In the genomic region with DNA sequence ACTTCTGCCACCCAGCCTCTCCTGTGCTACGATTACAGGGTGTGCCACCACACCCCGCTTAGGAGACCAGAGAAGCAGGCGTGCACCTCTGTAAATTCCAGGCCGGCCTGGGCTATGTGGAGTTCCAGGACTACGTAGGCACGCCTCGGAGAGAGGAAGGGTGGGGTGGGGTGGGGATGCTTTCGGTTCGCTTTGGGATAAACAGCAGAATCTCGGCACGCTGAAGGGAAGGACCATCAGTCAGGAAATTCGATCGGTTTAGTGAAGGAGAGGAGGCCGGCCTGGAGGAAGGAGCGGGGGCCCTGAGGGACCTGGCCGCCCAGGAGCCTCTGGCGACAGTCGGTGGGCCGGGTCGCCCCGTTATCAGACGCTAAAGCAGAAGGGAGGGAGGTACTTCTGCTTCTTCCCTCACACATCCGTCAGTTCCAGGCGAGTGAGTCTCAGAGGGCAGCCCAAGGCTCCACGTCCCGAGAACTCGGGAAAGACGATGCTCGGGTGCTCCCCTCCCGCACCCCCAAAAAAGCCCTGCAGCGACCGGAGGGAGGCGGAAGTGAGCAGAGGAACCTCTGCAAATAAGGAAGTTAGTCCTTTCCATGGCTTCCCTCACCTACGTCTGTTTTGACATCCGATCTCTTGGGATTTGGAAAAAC, we compare ENCODE assay signal across 8 mouse cellular contexts. TPM values are rescaled to one million over a fixed set of nuclear protein-coding genes. Genes with fewer than 3 reads are reported as not detected.
A peak's percentile ranks its signal among the peaks of the same experiment; 100 is the strongest.
DNase-seq lines count a peak whose midpoint lies in the region; ATAC-seq and TF ChIP-seq lines count a peak whose summit lies in the region.

No protein-coding gene starts in this region.

- WGBS in heart, embryonic 13.5 days = under 1% methylated on average over 35 of the region's 35 CpGs
- WGBS in liver, embryonic 12.5 days (ENCODE audit: insufficient replicate concordance) = under 1% methylated on average over 35 of the region's 35 CpGs
- WGBS in stomach, embryonic 15.5 days = under 1% methylated on average over 35 of the region's 35 CpGs

- peak overlapping the region; percentile 94 for H3K27ac ChIP-seq in heart, embryonic 13.5 days (replicated peaks)
- peak overlapping the region; percentile 94 for H3K27ac ChIP-seq in liver, embryonic 12.5 days
- H3K27ac ChIP-seq in stomach, embryonic 15.5 days = peak overlapping the region; percentile 99

- H3K4me1 ChIP-seq in erythroblast, embryonic 14.5 days (ENCODE audit: control insufficient read depth) = peaks cover 23% of the 10 kb centered on the region
- peaks cover 7% of the 10 kb centered on the region for H3K4me1 ChIP-seq in heart, embryonic 13.5 days
- H3K4me1 ChIP-seq in liver, embryonic 12.5 days = peaks cover 9% of the 10 kb centered on the region
- peaks cover 5% of the 10 kb centered on the region; the same call in 1 of the 2 replicates for H3K4me1 ChIP-seq in stomach, embryonic 15.5 days

- peak; percentile 76 for ATAC-seq in heart, embryonic 13.5 days (ENCODE audit: extremely low read depth, insufficient number of reproducible peaks, low FRiP score, low TSS enrichment)
- peak; percentile 93 for ATAC-seq in liver, embryonic 12.5 days
- peak; percentile 93 for ATAC-seq in stomach, embryonic 15.5 days (ENCODE audit: insufficient read depth, low FRiP score, low read depth)

- H3K4me2 ChIP-seq in heart, embryonic 13.5 days = peak overlapping the region; percentile 69
- H3K4me2 ChIP-seq in liver, embryonic 12.5 days = peak overlapping the region; percentile 66
- H3K4me2 ChIP-seq in stomach, embryonic 15.5 days = peak overlapping the region; percentile 63

- no peaks in the 10 kb centered on the region for H3K27me3 ChIP-seq in erythroblast, embryonic 14.5 days (ENCODE audit: control insufficient read depth)
- H3K27me3 ChIP-seq in heart, embryonic 13.5 days (replicated peaks) = no peaks in the 10 kb centered on the region
- H3K27me3 ChIP-seq in liver, embryonic 12.5 days (replicated peaks) = no peaks in the 10 kb centered on the region
- no peaks in the 10 kb centered on the region for H3K27me3 ChIP-seq in stomach, embryonic 15.5 days (replicated peaks)

- H3K9me3 ChIP-seq in erythroblast, embryonic 14.5 days (ENCODE audit: control insufficient read depth, low read length) = no peaks in the 10 kb centered on the region
- no peaks in the 10 kb centered on the region for H3K9me3 ChIP-seq in heart, embryonic 13.5 days
- H3K9me3 ChIP-seq in liver, embryonic 12.5 days (replicated peaks) = no peaks in the 10 kb centered on the region
- no peaks in the 10 kb centered on the region for H3K9me3 ChIP-seq in stomach, embryonic 15.5 days

- peak; percentile 21; the same call in 1 of the 2 replicates for TF ChIP-seq POLR2A in brain, embryonic 14.5 days (IDR thresholded peaks at IDR 0.05; ENCODE audit: borderline replicate concordance, extremely low read depth, insufficient read depth, insufficient read length, poor library complexity, severe bottlenecking)

- TF ChIP-seq CTCF in brain, embryonic 14.5 days (IDR thresholded peaks at IDR 0.05; ENCODE audit: borderline replicate concordance, extremely low read depth, insufficient read depth, insufficient read length) = peak; percentile 62; the same call in 1 of the 2 replicates

- peak; percentile 93 for DNase-seq in CD4-positive helper T cell, adult 2 months (ENCODE audit: low read depth, low spot score)
- DNase-seq in brain, embryonic 14.5 days (ENCODE audit: low read depth) = peak; percentile 91
- peak; percentile 89 for DNase-seq in kidney, postnatal 14 days
- DNase-seq in natural killer cell, adult 2 months (ENCODE audit: low spot score in 2 of 2) = peak; percentile 83 to 88

- peak overlapping the region; percentile 85 for H3K9ac ChIP-seq in heart, embryonic 13.5 days
- peak overlapping the region; percentile 78 for H3K9ac ChIP-seq in liver, embryonic 12.5 days
- peak overlapping the region; percentile 55 for H3K9ac ChIP-seq in stomach, embryonic 15.5 days

- H3K4me3 ChIP-seq in erythroblast, embryonic 14.5 days (replicated peaks) = peak overlapping the region; percentile 77
- H3K4me3 ChIP-seq in heart, embryonic 13.5 days = peak overlapping the region; percentile 64
- H3K4me3 ChIP-seq in liver, embryonic 12.5 days = peak overlapping the region; percentile 74
- H3K4me3 ChIP-seq in stomach, embryonic 15.5 days (replicated peaks) = peak overlapping the region; percentile 76

- peaks cover 14% of the 10 kb centered on the region for H3K36me3 ChIP-seq in erythroblast, embryonic 14.5 days (ENCODE audit: control insufficient read depth)
- H3K36me3 ChIP-seq in heart, embryonic 13.5 days = peaks cover 12% of the 10 kb centered on the region
- H3K36me3 ChIP-seq in liver, embryonic 12.5 days = peaks cover 10% of the 10 kb centered on the region
- H3K36me3 ChIP-seq in stomach, embryonic 15.5 days = 0 out of 2 replicates have a peak, but pooled peaks cover 7% of the 10 kb centered on the region

RNA-seq across cellular contexts. Expression of a gene that starts 6.2 kb away (rescaled TPM):
- 222 and 249 TPM in 2 replicates for polyA plus RNA-seq in brain, embryonic 14.5 days (2012; rRNA removed)
- 1.9 and 2.3 TPM in 2 replicates for polyA plus RNA-seq in erythroblast, embryonic 14.5 days (2012)
- 453 and 467 TPM in 2 replicates for polyA plus RNA-seq in heart, embryonic 13.5 days (2015; fragmentation: Nextera tagmentation; extraction: Ambion mirVana)
- polyA plus RNA-seq in liver, embryonic 12.5 days (2016; fragmentation: Nextera tagmentation; extraction: Ambion mirVana) = 468 and 481 TPM in 2 replicates
- polyA plus RNA-seq in stomach, embryonic 15.5 days (2015; fragmentation: Nextera tagmentation; extraction: Ambion mirVana) = 521 and 644 TPM in 2 replicates

RNA-seq across cellular contexts. Expression of a gene that starts 30.6 kb away (rescaled TPM):
- 112 and 132 TPM in 2 replicates for polyA plus RNA-seq in brain, embryonic 14.5 days (2012; rRNA removed)
- polyA plus RNA-seq in erythroblast, embryonic 14.5 days (2012) = 0.52 and 0.84 TPM in 2 replicates
- 181 and 194 TPM in 2 replicates for polyA plus RNA-seq in heart, embryonic 13.5 days (2015; fragmentation: Nextera tagmentation; extraction: Ambion mirVana)
- polyA plus RNA-seq in liver, embryonic 12.5 days (2016; fragmentation: Nextera tagmentation; extraction: Ambion mirVana) = 130 and 134 TPM in 2 replicates
- 184 and 210 TPM in 2 replicates for polyA plus RNA-seq in stomach, embryonic 15.5 days (2015; fragmentation: Nextera tagmentation; extraction: Ambion mirVana)

RNA-seq across cellular contexts. Expression of a gene that starts 47.5 kb away (rescaled TPM):
- 8.8 and 13.4 TPM in 2 replicates for polyA plus RNA-seq in brain, embryonic 14.5 days (2012; rRNA removed)
- polyA plus RNA-seq in erythroblast, embryonic 14.5 days (2012) = 0.94 and 1.4 TPM in 2 replicates
- polyA plus RNA-seq in heart, embryonic 13.5 days (2015; fragmentation: Nextera tagmentation; extraction: Ambion mirVana) = 24.3 and 24.8 TPM in 2 replicates
- 23.4 and 24.1 TPM in 2 replicates for polyA plus RNA-seq in liver, embryonic 12.5 days (2016; fragmentation: Nextera tagmentation; extraction: Ambion mirVana)
- polyA plus RNA-seq in stomach, embryonic 15.5 days (2015; fragmentation: Nextera tagmentation; extraction: Ambion mirVana) = 37.1 and 37.8 TPM in 2 replicates

Comparison
In these comparisons a context has a peak if more than half of its experiments do, and no peak if none do; other contexts are left out.
1. Peak in every context shown above with its lines: DNase-seq, ATAC-seq, H3K4me3 ChIP-seq and H3K27ac ChIP-seq.
2. RNA of a gene that starts 6.2 kb away (polyA plus RNA-seq): 521 to 644 TPM in stomach, embryonic 15.5 days, 468 to 481 TPM in liver, embryonic 12.5 days, 453 to 467 TPM in heart, embryonic 13.5 days and 222 to 249 TPM in brain, embryonic 14.5 days; 1.9 to 2.3 TPM in erythroblast, embryonic 14.5 days; every median in the first group is over 10 times any median in the second.
3. RNA of a gene that starts 30.6 kb away (polyA plus RNA-seq): 184 to 210 TPM in stomach, embryonic 15.5 days, 181 to 194 TPM in heart, embryonic 13.5 days, 130 to 134 TPM in liver, embryonic 12.5 days and 112 to 132 TPM in brain, embryonic 14.5 days; 0.52 to 0.84 TPM in erythroblast, embryonic 14.5 days; every median in the first group is over 10 times any median in the second.